Mouse (Mus musculus) neural tube, embryonic 11.5 days (tissue): ENCODE measurements around the gene Bola2. TPM values are rescaled to one million over a fixed set of nuclear protein-coding genes. Genes with fewer than 3 reads are reported as not detected.

Experiments used
- ATAC-seq: fragments of 200-750 bp; cut with Nextera tagmentation; 2 replicates; pipeline ENCODE4 v1.8.0; 2017; ENCODE audit warnings: moderate number of reproducible peaks, mild to moderate bottlenecking, moderate TSS enrichment, moderate library complexity; ENCODE audit not compliant: insufficient read depth, low FRiP score, low TSS enrichment
- DNase-seq: peaks from one replicate; pipeline ENCODE4 v3.0.0-alpha.2; 2015; ENCODE audit warnings: low spot score
- H3K27ac ChIP-seq: fragments of 300-500 bp; sonication (generic); 2 replicates; pipeline ENCODE4 v1.5.1; 2014; ENCODE audit warnings: low read depth, mild to moderate bottlenecking, low read length
- H3K27me3 ChIP-seq: fragments of 300-500 bp; sonication (generic); 2 replicates; pipeline ENCODE4 v1.6.1; 2014; ENCODE audit warnings: mild to moderate bottlenecking, low read length, mixed read lengths; ENCODE audit not compliant: control insufficient read depth, insufficient read depth
- H3K36me3 ChIP-seq: fragments of 300-500 bp; sonication (generic); 2 replicates; pipeline ENCODE4 v1.6.1; 2014; ENCODE audit warnings: mild to moderate bottlenecking, low read length, moderate library complexity, mixed read lengths; ENCODE audit not compliant: control insufficient read depth, insufficient read depth
- H3K4me1 ChIP-seq: fragments of 300-500 bp; sonication (generic); 2 replicates; pipeline ENCODE4 v1.6.1; 2014; ENCODE audit warnings: low read length, mixed read lengths; ENCODE audit not compliant: control insufficient read depth, insufficient read depth
- H3K4me2 ChIP-seq: fragments of 300-500 bp; sonication (generic); 2 replicates; pipeline ENCODE4 v1.6.1; 2014; ENCODE audit warnings: low read depth, mild to moderate bottlenecking, moderate library complexity
- H3K4me3 ChIP-seq: fragments of 300-500 bp; sonication (generic); 2 replicates; pipeline ENCODE4 v1.5.1; 2014; ENCODE audit warnings: low read depth, low read length
- H3K9ac ChIP-seq: fragments of 300-500 bp; sonication (generic); 2 replicates; pipeline ENCODE4 v1.6.1; 2014; ENCODE audit warnings: mild to moderate bottlenecking, low read length
- H3K9me3 ChIP-seq: fragments of 300-500 bp; sonication (generic); 2 replicates; pipeline ENCODE4 v1.6.1; 2016; ENCODE audit warnings: low read length; ENCODE audit not compliant: control insufficient read depth
- WGBS: fragments of 180-500 bp; shearing (Covaris S2); extraction: QIAGEN DNeasy Blood & Tissue Kit; methylation state at CpG from one replicate; pipeline ENCODE4 v1.1.7; 2014; 5-methylcytosine and 5-hydroxymethylcytosine counted together
- polyA plus RNA-seq: library from polyadenylated mRNA; unstranded; fragments of >200 nt; fragmentation: Nextera tagmentation; extraction: Ambion mirVana; gene quantifications from 2 replicates; pipeline ENCODE4 v1.2.1, GENCODE M21; 2014

Bola2 gene
- polyA plus RNA-seq, 1 experiment from 2014 or later: 159 TPM

DNA sequence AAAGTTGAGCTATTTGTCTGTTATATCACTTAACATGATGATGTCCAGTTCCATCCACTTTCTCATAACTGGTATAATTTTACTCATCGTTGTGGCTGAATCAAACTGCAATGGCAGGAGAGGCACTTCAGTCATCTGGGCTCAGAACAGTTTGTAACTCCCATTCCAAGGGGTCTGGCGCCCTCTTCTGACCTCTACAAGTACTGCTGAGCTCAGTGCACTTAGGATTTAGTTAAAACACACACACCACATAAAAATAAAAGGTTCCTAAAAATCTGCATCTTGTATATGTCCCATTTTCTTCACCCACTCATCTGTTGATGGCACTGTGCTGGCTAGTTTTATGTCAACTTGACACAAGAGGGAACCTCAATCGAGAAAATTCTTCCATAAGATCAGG is 1.9 kb upstream of the Bola2 start:
- Histone ChIP-seq H3K27me3 (no peaks in the 10 kb centered on the region), H3K9me3 (no peaks in the 10 kb centered on the region), H3K9ac (no peak overlapping the region), H3K4me3 (no peak overlapping the region), H3K27ac (no peak overlapping the region), H3K4me2 (no peak overlapping the region), H3K36me3 (peaks cover 4% of the 10 kb centered on the region; the same call in 1 of the 2 replicates), H3K4me1 (peaks cover 7% of the 10 kb centered on the region)
- no peak for ATAC-seq
- peak; percentile 79 for DNase-seq
- 49% methylated on average over 3 of the region's 3 CpGs for WGBS

DNA sequence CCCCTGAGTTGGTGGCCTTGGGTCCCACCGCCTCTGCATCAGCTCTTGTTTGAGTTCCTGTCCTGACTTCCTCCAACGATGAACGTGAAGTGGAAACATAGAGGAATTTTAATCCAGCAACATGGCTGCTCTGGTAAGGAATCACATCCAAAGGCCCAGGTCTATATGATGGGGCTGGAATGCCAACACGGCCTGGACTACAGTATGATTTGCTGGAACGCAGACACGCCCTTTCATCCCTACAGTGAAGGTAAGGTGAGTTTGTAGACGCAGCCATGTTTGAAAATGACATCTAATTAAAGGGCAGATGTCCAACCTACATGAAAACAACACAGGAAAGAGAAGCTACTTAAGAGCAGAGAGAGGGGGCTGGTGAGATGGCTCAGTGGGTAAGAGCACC is 1.4 kb upstream of the Bola2 start:
- DNase-seq (no peak), ATAC-seq (no peak)
- H3K4me2 ChIP-seq: no peak overlapping the region
- no peak overlapping the region for H3K4me3 ChIP-seq
- no peaks in the 10 kb centered on the region for H3K27me3 ChIP-seq
- H3K4me1 ChIP-seq: peaks cover 7% of the 10 kb centered on the region
- H3K36me3 ChIP-seq: peaks cover 4% of the 10 kb centered on the region; the same call in 1 of the 2 replicates
- no peak overlapping the region for H3K27ac ChIP-seq
- no peak overlapping the region for H3K9ac ChIP-seq
- no peaks in the 10 kb centered on the region for H3K9me3 ChIP-seq
- 94% methylated on average over 7 of the region's 7 CpGs for WGBS

DNA sequence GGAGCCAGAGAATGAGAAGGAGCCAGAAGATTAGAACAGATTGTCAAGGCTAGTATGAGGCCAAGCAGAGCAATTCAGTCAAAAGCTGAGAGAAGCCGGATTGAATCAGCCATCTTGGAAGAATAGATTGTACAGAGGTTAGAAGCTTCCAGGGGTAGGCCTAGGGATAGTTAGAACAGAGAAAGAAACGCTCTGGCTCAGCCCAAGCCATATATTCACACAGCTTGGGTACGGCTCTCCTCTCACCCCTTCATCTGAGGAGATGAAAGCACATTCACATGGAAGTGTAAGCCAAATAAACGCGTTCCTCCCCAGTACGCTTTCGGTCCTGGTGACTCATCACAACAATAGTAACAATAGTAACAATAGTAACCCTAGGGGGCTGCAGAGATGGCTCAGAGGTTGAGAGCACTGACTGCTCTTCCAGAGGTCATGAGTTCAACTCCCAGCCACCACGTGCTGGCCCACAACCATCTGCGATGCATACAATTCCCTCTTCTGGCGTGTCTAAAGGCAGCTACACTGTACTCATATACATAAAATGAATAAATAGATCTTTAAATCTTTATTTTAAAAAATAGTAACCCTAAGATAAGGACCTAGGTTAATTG is 655 bp upstream of the Bola2 start:
- peaks cover 4% of the 10 kb centered on the region; the same call in 1 of the 2 replicates for H3K36me3 ChIP-seq
- H3K4me3 ChIP-seq: peak overlapping the region; percentile 83
- H3K9me3 ChIP-seq: no peaks in the 10 kb centered on the region
- no peak for DNase-seq
- H3K4me1 ChIP-seq: peaks cover 7% of the 10 kb centered on the region
- H3K27ac ChIP-seq: peak overlapping the region; percentile 92; the same call in 1 of the 2 replicates
- 21% methylated on average over 10 of the region's 10 CpGs for WGBS
- H3K27me3 ChIP-seq: no peaks in the 10 kb centered on the region
- H3K4me2 ChIP-seq: peak overlapping the region; percentile 95
- no peak for ATAC-seq
- no peak overlapping the region for H3K9ac ChIP-seq

- ATAC-seq (peak; percentile 94), DNase-seq (peak; percentile 97)
- Histone ChIP-seq H3K27ac (peak within 1 kb of the TSS; percentile 92), H3K9me3 (no peaks in the 10 kb centered on the region), H3K4me3 (peak within 1 kb of the TSS; percentile 83), H3K9ac (peak within 1 kb of the TSS; percentile 85), H3K4me1 (peaks cover 7% of the 10 kb centered on the region), H3K4me2 (peak within 1 kb of the TSS; percentile 95), H3K36me3 (peaks cover 2% of the 10 kb centered on the region; the same call in 1 of the 2 replicates), H3K27me3 (no peaks in the 10 kb centered on the region)
- WGBS: under 1% methylated on average over 40 of the region's 40 CpGs
These were observed 518 bp downstream of the Bola2 start, which contains the start of gene Slx1b for GRCm38 (mm10) chr7:126695631-126696207. Slx1b (minus strand) TSS chr7:126695784.

- DNase-seq: no peak
- Histone ChIP-seq H3K27ac (no peak overlapping the region), H3K36me3 (peaks cover 2% of the 10 kb centered on the region; the same call in 1 of the 2 replicates), H3K27me3 (no peaks in the 10 kb centered on the region), H3K4me2 (peak overlapping the region; percentile 95), H3K4me3 (peak overlapping the region; percentile 83), H3K9ac (peak overlapping the region; percentile 74), H3K9me3 (no peaks in the 10 kb centered on the region), H3K4me1 (peaks cover 7% of the 10 kb centered on the region)
- ATAC-seq: no peak
- 5% methylated on average over 17 of the region's 17 CpGs for WGBS
These were observed 1.1 kb downstream of the Bola2 start for GRCm38 (mm10) chr7:126696303-126696702.

DNA sequence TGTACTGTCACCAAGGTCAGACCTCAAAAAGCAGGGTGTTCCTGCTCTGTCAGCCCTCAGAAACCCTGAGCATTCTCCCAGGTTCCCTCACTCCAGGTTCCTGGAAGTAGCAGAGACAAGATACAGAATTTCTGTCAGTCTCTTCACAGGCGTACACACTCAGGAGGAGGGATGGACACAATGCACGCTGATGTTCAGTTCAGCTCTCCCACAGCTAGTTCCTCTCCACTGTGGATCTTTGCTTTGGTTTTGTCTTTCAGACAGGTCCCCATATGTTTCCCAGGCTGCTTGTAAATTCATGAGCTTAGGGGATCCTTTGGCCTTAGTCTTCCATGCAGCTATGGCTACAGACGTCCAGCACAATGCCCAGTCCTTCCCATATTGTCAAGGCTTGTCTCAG is 1.7 kb downstream of the Bola2 start:
- Histone ChIP-seq H3K4me3 (peak overlapping the region; percentile 83), H3K4me1 (peaks cover 7% of the 10 kb centered on the region), H3K9ac (peak overlapping the region; percentile 74), H3K27me3 (no peaks in the 10 kb centered on the region), H3K36me3 (no peaks in the 10 kb centered on the region; the same call in 1 of the 2 replicates), H3K4me2 (peak overlapping the region; percentile 95), H3K27ac (no peak overlapping the region), H3K9me3 (no peaks in the 10 kb centered on the region)
- DNase-seq (no peak), ATAC-seq (no peak)
- WGBS: 82% methylated on average over 3 of the region's 3 CpGs

DNA sequence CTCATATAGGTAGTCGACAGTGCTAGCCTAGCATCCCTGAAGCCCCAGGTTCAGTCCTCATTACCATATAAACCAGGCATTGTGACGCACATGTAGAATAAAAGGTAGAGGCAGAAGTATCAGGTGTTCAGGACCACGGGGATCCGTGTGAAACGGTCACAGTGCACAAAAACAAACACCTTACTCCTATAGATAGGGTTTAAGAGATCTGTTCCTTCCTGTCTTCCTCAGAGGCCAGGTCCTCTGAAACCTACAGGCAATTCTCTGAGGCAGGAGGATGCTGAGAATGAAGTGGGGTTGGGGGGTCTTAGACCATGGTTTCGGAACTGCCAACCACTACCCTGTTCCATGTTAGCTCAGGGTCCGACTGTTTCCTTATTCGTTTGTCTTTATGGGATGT is 2.6 kb downstream of the Bola2 start:
- ATAC-seq (no peak), DNase-seq (no peak)
- Histone ChIP-seq H3K4me2 (no peak overlapping the region), H3K27me3 (no peaks in the 10 kb centered on the region), H3K4me1 (peaks cover 7% of the 10 kb centered on the region), H3K4me3 (no peak overlapping the region), H3K9me3 (no peaks in the 10 kb centered on the region), H3K36me3 (no peaks in the 10 kb centered on the region), H3K27ac (no peak overlapping the region), H3K9ac (no peak overlapping the region)
- 95% methylated on average over 8 of the region's 8 CpGs for WGBS

- Histone ChIP-seq H3K36me3 (no peaks in the 10 kb centered on the region), H3K9me3 (no peaks in the 10 kb centered on the region), H3K4me3 (no peak overlapping the region), H3K27me3 (0 out of 2 replicates have a peak, but pooled peaks cover 5% of the 10 kb centered on the region), H3K9ac (no peak overlapping the region), H3K27ac (no peak overlapping the region), H3K4me2 (no peak overlapping the region), H3K4me1 (peaks cover 19% of the 10 kb centered on the region)
- WGBS: 84% methylated on average over 25 of the region's 25 CpGs
- ATAC-seq (no peak), DNase-seq (no peak)
These were observed 5.1 kb downstream of the Bola2 start for GRCm38 (mm10) chr7:126700063-126701015.
